Mouse (Mus musculus) left cerebral cortex, adult 11 months (tissue): ENCODE measurements at regions not wholly inside any gene's neighbourhood (a gene's known extent, or its start where the extent isn't known, plus 50 kb on each side); places are given as distances from the start of the nearest gene placed in this dataset.

Experiments
- DNase-seq: peaks from one replicate; pipeline ENCODE4 v3.0.0; 2022; ENCODE audit warnings: low spot score

- DNase-seq, result no peak
These were observed 565.8 kb upstream of the Adam5 start for GRCm38 (mm10) chr8:25389947-25390346.

- DNase-seq, result no peak
These were observed 565.2 kb upstream of the Adam5 start for GRCm38 (mm10) chr8:25389371-25389855.

GRCm38 (mm10) chr8:25388811-25389210, 564.6 kb upstream of the Adam5 start:
- peak; percentile 61 for DNase-seq

GRCm38 (mm10) chr8:25385186-25385585, 561.0 kb upstream of the Adam5 start:
- no peak for DNase-seq

- no peak for DNase-seq
These were observed 560.4 kb upstream of the Adam5 start for GRCm38 (mm10) chr8:25384591-25384990.

GRCm38 (mm10) chr8:25373276-25373675, 549.1 kb upstream of the Adam5 start:
- no peak for DNase-seq

GRCm38 (mm10) chr8:25370947-25371346, 546.8 kb upstream of the Adam5 start:
- no peak for DNase-seq

- DNase-seq, result no peak
These were observed 545.2 kb upstream of the Adam5 start for GRCm38 (mm10) chr8:25369331-25369730.

- DNase-seq, result no peak
These were observed 544.5 kb upstream of the Adam5 start for GRCm38 (mm10) chr8:25368561-25369091.

GRCm38 (mm10) chr8:25367806-25368549, 543.8 kb upstream of the Adam5 start:
- no peak for DNase-seq

- DNase-seq, result peak; percentile 44
These were observed 542.0 kb upstream of the Adam5 start for GRCm38 (mm10) chr8:25366181-25366580.

GRCm38 (mm10) chr8:25362656-25363055, 538.5 kb upstream of the Adam5 start:
- DNase-seq, result no peak

GRCm38 (mm10) chr8:25362146-25362545, 538.0 kb upstream of the Adam5 start:
- DNase-seq, result no peak

- DNase-seq, result no peak
These were observed 537.3 kb upstream of the Adam5 start for GRCm38 (mm10) chr8:25361420-25361819.

GRCm38 (mm10) chr8:25358539-25359165, 534.5 kb upstream of the Adam5 start:
- DNase-seq, result peak; percentile 37

GRCm38 (mm10) chr8:25353822-25354770, 529.9 kb upstream of the Adam5 start:
- no peak for DNase-seq

- DNase-seq, result no peak
These were observed 529.2 kb upstream of the Adam5 start for GRCm38 (mm10) chr8:25353405-25353804.

- DNase-seq, result no peak
These were observed 524.0 kb upstream of the Adam5 start for GRCm38 (mm10) chr8:25348003-25348683.

- no peak for DNase-seq
These were observed 519.0 kb upstream of the Adam5 start for GRCm38 (mm10) chr8:25343160-25343602.

GRCm38 (mm10) chr8:25342501-25342900, 518.3 kb upstream of the Adam5 start:
- no peak for DNase-seq

GRCm38 (mm10) chr8:25341225-25341624, 517.1 kb upstream of the Adam5 start:
- DNase-seq, result no peak
